Mouse (Mus musculus): ENCODE measurements around the gene Hist1h2af. TPM values are rescaled to one million over a fixed set of nuclear protein-coding genes. Genes with fewer than 3 reads are reported as not detected.
A peak's percentile ranks its signal among the peaks of the same experiment; 100 is the strongest.
"Not testable (repeated sequence)": the region's sequence is repeated elsewhere in the genome, so short reads cannot be mapped to it uniquely, and the experiment has no call there.

Gene Hist1h2af
- total RNA-seq, 2 experiments from 2014 or later: 23.4 to 33.5 TPM

DNA sequence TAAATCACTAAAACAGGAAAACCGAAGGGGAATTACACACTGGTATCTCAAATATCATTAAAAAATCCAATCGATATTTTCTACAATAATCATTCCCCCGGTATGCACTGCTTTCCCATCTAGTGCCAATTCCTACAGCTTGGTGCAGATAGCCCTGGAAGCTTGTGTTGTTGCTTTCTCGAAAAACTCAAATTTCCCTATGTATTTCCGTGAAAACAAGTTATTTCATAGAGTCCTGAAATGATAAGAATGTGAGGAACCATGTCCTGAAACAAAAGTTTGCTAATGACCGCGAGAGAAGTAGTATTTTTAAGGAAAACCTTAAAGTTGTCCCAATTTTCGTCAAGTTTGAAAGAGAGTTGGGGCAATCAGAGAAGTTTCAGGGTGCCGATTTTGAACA lies 20.7 kb downstream of the Hist1h2af start:
- DNase-seq (ENCODE audit: low spot score in 2 of 2): no peak

DNA sequence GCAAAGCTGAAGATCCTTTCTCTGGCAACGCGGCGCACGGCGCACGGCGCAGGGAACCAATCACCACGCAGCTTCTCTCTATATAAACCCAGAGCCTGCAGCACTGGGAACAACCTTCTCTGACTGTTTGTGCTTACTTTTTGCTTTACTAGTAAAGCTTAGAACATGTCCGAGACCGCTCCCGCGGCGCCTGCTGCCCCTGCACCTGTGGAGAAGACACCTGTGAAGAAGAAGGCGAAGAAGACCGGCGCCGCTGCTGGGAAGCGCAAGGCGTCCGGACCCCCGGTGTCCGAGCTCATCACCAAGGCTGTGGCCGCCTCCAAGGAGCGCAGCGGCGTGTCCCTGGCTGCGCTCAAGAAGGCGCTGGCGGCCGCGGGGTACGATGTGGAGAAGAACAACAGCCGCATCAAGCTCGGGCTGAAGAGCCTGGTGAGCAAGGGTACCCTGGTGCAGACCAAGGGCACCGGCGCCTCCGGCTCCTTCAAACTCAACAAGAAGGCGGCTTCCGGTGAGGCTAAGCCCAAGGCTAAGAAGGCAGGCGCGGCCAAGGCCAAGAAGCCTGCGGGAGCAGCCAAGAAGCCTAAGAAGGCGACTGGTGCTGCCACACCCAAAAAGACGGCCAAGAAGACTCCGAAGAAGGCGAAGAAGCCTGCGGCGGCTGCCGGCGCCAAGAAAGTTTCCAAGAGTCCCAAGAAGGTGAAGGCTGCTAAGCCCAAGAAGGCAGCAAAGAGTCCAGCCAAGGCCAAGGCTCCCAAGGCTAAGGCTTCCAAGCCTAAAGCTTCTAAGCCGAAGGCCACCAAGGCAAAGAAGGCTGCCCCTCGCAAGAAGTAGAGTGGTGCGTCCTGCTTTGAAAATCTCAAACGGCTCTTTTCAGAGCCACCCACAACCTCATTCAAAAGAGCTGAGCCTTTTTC lies 21.5 kb downstream of the Hist1h2af start:
- peak; percentile 68 to 73 for DNase-seq (ENCODE audit: low spot score in 2 of 2)

GRCm38 (mm10) chr13:23555839-23556416 lies 22.2 kb downstream of the Hist1h2af start:
- peak; percentile 63 to 89 for DNase-seq (ENCODE audit: low spot score in 2 of 2)

GRCm38 (mm10) chr13:23556906-23557305 lies 23.2 kb downstream of the Hist1h2af start:
- DNase-seq (ENCODE audit: low spot score in 2 of 2): no peak

DNA sequence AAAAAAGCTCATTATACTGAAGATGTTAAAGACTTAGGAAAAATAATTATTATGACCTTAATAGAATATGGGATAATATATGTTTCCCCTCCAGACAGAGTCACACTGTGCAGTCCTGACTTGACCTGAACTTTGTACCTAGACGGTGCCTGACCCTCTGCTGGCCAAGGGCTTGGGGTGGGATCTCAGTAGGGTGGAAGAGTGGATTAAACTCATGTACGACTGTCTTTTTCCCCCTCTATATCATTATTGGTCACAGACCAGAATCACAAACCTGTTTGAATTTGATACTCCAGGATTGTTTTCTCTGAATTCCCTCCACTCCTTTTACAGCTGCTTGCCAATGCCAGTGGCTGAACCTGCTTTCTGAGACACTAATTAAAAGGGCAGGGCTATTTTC lies 27.0 kb downstream of the Hist1h2af start:
- DNase-seq (ENCODE audit: low spot score in 2 of 2): not testable (repeated sequence)

- DNase-seq (ENCODE audit: low spot score in 2 of 2): not testable (repeated sequence)
These were observed 27.8 kb downstream of the Hist1h2af start for GRCm38 (mm10) chr13:23561531-23561882.

DNA sequence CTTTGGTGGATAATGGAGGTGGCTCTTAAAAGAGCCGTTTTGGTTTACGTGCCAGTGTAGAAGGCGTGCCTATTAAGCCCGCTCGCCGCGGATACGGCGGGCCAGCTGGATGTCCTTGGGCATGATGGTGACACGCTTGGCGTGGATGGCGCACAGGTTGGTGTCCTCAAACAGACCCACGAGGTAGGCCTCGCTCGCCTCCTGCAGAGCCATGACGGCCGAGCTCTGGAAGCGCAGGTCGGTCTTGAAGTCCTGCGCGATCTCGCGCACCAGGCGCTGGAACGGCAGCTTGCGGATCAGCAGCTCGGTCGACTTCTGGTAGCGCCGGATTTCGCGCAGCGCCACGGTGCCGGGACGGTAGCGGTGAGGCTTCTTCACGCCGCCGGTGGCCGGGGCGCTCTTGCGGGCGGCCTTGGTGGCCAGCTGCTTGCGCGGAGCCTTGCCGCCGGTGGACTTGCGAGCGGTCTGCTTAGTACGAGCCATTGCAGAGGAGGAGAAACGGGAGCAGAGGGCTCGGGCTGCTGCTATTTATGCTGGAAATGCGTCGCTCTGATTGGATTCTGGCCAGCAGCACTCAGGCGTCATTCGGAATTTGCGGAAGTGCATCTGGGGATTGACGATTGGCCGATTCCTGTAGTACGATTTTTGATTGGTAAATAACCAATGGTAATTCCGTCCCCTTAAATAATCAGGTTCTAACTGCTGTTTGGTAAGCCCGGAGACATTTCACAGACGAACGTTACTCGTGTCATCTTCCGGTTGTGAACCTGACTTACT lies 28.4 kb downstream of the Hist1h2af start, which contains the start of gene Hist1h3e:
Hist1h3e (minus strand) TSS at position 487 of the 777 bp plus-strand sequence.
- peak; percentile 96 to 98 for DNase-seq (ENCODE audit: low spot score in 2 of 2)

- DNase-seq (ENCODE audit: low spot score in 2 of 2): peak in 1 of 2 experiments; percentile 75
These were observed 29.2 kb downstream of the Hist1h2af start for GRCm38 (mm10) chr13:23562699-23563462.

DNA sequence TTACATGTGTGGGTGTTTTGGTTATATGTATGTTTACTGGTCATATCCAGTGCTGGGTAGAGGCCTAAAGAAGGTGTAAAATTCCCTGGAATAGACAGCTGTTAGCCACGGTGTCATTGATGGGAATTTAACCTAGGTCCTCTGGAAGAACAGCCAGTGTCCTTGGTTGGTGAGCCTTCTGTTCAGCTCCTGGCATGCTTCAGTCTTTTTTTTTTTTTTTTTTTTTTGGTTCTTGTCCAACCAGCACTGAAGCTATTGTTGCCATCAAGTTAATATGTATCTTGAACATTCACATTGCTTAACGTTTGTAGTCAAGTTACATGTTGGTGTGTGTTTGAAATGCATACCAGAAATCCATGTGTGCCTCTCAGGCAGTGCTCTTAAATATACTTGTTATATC lies 30.8 kb downstream of the Hist1h2af start:
- DNase-seq (ENCODE audit: low spot score in 2 of 2): no peak

- not testable (repeated sequence) for DNase-seq (ENCODE audit: low spot score in 2 of 2)
These were observed 36.7 kb downstream of the Hist1h2af start for GRCm38 (mm10) chr13:23570261-23571021.

DNA sequence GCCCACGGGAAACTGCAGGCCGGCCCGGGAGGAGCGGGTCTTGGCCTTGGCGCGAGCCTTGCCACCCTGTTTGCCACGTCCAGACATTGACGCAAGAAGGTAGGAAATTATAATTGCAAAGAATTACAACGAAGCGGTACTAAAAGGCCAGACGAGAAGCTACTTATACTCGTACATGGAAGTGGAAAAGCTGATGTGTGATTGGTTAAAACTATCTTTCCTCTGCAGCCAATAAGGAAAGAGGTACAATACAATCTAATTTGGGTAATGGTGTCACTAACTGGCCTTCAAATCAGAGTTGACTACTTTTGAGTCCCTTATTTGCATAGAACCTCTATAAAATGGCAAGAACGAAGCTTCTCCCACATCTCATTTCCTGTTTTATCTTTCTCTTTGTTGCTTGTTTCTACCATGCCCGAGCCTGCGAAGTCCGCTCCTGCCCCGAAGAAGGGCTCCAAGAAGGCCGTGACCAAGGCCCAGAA lies 37.4 kb downstream of the Hist1h2af start, which contains the start of the genes Hist1h2ae and Hist1h2bg:
Hist1h2ae (minus strand) TSS at position 199 of the 482 bp plus-strand sequence.
Hist1h2bg (plus strand) TSS at position 375 of the 482 bp plus-strand sequence.
- peak; percentile 74 to 95 for DNase-seq (ENCODE audit: low spot score in 2 of 2)

DNA sequence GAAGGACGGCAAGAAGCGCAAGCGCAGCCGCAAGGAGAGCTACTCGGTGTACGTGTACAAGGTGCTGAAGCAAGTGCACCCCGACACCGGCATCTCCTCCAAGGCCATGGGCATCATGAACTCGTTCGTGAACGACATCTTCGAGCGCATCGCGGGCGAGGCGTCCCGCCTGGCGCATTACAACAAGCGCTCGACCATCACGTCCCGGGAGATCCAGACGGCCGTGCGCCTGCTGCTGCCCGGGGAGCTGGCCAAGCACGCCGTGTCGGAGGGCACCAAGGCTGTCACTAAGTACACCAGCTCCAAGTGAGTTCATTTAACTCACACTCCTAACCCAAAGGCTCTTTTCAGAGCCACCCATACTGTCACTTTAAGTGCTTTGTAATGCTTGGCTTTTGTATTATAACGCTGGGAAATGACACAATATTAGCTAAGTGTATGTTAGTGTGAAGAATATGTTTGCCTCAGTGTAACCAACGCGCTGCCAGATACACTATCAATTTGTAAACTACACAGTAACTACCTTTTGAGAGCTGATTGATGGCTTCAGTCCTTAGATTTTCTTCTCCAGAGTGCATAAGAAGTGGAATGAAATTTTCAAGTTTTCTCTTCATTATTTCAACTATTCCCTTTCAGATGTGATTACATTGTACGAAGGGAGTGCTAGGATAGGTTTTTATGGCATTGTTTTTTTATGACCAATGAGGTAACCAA lies 38.0 kb downstream of the Hist1h2af start:
- not testable (repeated sequence) for DNase-seq (ENCODE audit: low spot score in 2 of 2)

GRCm38 (mm10) chr13:23572218-23573033 lies 38.7 kb downstream of the Hist1h2af start:
- no peak for DNase-seq (ENCODE audit: low spot score in 2 of 2)

- not testable (repeated sequence) for DNase-seq (ENCODE audit: low spot score in 2 of 2)
These were observed 39.6 kb downstream of the Hist1h2af start for GRCm38 (mm10) chr13:23573034-23573897.

- peak; percentile 88 to 98 for DNase-seq (ENCODE audit: low spot score in 2 of 2)
These were observed 40.3 kb downstream of the Hist1h2af start, which contains the start of the genes Hist1h2bf and Hist1h2ad for GRCm38 (mm10) chr13:23573898-23574524. Gene Hist1h2bf, minus strand, starts transcription at chr13:23574196. Gene Hist1h2ad, plus strand, starts transcription at chr13:23574381.

DNA sequence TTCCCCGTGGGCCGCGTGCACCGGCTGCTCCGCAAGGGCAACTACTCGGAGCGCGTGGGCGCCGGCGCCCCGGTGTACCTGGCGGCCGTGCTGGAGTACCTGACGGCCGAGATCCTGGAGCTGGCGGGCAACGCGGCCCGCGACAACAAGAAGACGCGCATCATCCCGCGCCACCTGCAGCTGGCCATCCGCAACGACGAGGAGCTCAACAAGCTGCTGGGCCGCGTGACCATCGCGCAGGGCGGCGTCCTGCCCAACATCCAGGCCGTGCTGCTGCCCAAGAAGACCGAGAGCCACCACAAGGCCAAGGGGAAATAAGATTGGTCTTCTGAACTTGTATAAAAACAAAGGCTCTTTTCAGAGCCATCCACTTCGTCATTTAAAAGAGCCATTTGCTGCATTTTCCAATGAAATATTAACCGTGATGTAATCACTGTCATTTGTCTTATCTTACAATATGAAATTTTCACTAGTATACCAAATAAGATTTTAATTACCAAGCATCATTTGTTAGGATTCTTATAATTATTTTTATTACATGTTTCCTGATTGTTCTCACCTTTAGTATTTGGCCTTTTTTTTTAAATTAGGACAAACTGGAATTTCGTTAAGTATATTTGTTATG lies 41.0 kb downstream of the Hist1h2af start:
- DNase-seq (ENCODE audit: low spot score in 2 of 2): not testable (repeated sequence)
